Mouse (Mus musculus): ENCODE data around the gene Rbms3.

GRCm38 (mm10) chr9:117100181-117100580, 529.5 kb downstream of the Rbms3 start:
- TF ChIP-seq CHD2 (IDR thresholded peaks at IDR 0.05; ENCODE audit: low read depth, low read length): no peak
- TF ChIP-seq HCFC1 (IDR thresholded peaks at IDR 0.05; ENCODE audit: borderline replicate concordance, insufficient read depth, low read length): no peak
- TF ChIP-seq ZNF384 (IDR thresholded peaks at IDR 0.05; ENCODE audit: low read depth, low read length): no peak
- TF ChIP-seq ZC3H11A (IDR thresholded peaks at IDR 0.05; ENCODE audit: borderline replicate concordance, low read depth, low read length): no peak

All from ES-E14 (cell line).